Mouse (Mus musculus): ENCODE data around the gene Zfp663. TPM values are rescaled to one million over a fixed set of nuclear protein-coding genes. Genes with fewer than 3 reads are reported as not detected.

The Zfp663 gene
- polyA plus RNA-seq (2012; rRNA removed) = 0.02 and 0.06 TPM in 2 replicates

DNA sequence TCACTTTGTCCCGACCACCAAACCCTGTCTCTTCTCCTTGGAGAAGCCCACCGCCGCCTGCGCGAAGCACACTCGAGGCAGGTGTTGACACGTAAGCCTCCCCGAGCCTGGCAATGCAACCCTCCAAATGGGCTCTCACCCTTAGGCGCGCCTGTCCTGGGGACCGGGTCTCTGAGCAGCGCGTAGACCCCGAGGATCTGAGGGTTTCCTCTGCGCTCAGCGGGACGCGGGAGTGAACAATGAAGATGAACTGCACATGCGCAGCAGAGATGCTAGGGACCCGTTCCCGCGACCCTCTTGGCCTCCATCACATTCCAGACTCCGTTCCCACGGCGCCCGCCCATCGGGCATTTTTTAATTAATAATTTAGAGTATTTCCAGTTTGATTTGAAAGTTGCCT, at the start of gene Zfp663:
Gene Zfp663, minus strand, starts transcription at position 234 of the 400 bp plus-strand sequence.

DNA sequence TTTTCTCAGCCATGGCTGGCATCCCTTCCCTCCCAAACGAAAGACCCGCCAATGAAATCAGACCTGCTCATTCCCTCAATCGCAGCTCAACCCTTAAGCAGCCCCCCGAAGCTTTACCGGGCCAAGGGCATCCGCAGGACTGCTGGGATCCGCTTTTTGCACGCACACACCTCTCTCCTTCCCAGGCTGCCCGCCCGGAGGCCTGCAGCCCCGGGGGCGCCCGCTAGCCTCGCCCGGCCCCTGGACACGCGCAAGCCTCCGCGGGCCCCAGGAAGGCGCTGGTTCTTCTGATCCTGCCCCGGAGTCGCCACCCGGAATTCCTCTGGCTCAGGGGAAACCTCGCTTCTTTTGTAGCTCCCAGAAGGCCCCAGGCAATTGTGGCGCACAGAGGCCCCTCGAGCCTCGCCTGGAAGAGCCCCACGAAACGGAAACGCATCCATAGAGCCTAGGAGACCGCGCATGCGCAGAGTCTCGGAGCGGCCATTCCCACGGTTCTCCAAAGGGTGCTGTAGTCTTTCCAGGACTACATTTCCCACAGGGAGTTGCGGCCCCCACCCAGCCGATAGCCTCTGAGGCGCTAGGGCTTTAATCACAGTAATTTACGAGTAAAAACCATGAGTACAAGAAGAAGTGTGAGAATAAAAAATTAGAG, 19.4 kb upstream of the Zfp663 start, which contains the start of gene Zfp334:
Gene Zfp334, minus strand, starts transcription at position 416 of the 652 bp plus-strand sequence.

DNA sequence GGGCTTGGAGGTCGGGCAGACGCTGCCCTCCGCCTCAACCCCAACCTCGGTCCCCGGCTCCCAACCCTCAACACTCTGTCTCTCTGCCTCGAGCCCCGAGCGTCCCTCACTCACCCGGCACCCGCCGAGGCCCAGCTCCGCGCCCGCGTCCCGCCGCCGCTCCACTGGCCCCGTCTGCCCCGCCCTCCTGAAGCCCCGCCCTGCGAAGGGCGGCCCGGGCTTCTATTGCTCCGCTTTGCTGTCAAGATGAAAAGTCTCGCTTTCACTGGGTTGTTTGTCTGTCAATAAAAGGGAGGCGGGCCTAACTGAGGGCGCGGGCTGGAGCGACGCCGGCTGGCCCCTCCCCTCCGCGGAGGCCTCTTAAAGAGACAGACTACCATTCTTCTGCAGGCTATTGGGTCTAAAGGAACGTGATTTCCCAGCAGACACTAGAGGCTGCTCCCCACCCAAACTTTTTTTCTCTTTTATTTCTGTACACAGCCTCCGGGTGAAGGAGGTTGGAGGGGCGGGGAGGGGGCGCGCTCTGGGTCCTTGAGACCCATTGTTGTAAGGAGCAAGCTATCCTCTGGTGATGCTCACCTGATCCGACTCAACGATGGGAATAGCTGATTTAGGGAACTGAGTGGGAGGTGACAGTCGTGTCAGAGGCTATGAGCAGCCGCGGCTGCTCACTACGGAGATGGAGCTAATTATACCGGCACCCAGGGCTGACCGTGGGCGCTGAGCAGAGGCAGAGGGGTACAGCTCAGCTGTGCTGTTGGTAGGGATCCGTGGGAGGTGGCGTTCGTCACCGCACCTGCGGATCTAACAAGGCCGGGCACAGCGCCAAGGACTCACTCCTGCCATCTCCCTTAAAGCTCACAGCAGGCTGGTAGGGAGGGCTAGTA, 42.0 kb downstream of the Zfp663 start, which contains the start of gene Elmo2:
Gene Elmo2, minus strand, starts transcription at position 176 of the 887 bp plus-strand sequence.

Other genes starting within 250 kb of the Zfp663 start
- under 0.01 TPM in 1 of 2 replicates, not detected in the other for gene Cdh22, start 133.9 kb downstream of the Zfp663 start, polyA plus RNA-seq (2012; rRNA removed)
- 16.6 and 21.7 TPM in 2 replicates for gene Slc35c2, start 80.9 kb downstream of the Zfp663 start, polyA plus RNA-seq (2012; rRNA removed)
- 8.1 and 10.7 TPM in 2 replicates for gene Elmo2, start 42.2 kb downstream of the Zfp663 start, polyA plus RNA-seq (2012; rRNA removed)
- 0.75 and 0.89 TPM in 2 replicates for gene Zfp334, start 19.5 kb upstream of the Zfp663 start, polyA plus RNA-seq (2012; rRNA removed)
- 0.80 and 0.92 TPM in 2 replicates for gene Ocstamp, start 31.7 kb upstream of the Zfp663 start, polyA plus RNA-seq (2012; rRNA removed)
- gene Slc13a3, start 104.5 kb upstream of the Zfp663 start, polyA plus RNA-seq (2012; rRNA removed) = 3.1 and 3.6 TPM in 2 replicates
- gene Trp53rka, start 124.6 kb upstream of the Zfp663 start, polyA plus RNA-seq (2012; rRNA removed) = 7.0 and 8.0 TPM in 2 replicates
- 0.15 and 0.21 TPM in 2 replicates for gene Slc2a10, start 135.1 kb upstream of the Zfp663 start, polyA plus RNA-seq (2012; rRNA removed)
- 0.20 and 0.29 TPM in 2 replicates for gene Eya2, start 226.3 kb upstream of the Zfp663 start, polyA plus RNA-seq (2012; rRNA removed)

Measured in liver, embryonic 14 days (tissue).